In the genomic region with DNA sequence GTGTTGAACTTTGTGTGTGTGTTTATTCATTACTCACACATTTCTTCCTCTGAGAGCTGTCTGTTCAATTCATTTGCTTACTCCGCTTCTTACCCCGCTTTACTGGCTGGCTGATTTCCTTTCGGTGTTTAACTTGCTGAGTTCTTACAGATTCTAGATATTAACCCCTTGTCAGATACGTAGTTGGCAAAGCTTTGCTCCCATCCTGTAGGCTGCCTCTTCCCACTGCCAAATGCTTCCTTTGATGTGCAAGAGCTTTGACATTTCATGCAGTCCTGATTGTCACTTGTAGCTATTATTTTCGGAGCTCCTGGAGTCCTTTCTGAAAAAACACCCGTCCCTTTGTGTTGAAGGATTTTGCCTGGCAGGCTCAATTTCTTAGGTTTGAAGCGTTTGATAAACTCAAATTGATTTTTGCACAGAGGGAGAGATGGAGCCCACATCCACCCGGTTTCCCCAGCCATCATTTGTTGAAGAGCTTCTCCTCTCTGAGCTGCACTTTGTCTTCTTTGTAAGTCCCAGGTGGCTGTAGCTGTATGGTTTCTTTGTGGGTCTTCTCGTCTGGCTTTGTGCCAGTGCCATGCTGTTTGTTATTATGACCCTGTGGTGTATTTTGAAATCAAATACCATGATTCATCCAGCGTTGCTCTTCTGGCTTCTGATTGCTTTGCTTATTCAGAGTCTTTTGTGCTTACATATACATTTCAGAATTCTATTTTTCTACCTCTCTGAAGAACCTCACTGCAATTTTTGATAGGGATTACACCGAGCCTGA, we compare ENCODE assay signal across 16 mouse cellular contexts. TPM values are rescaled to one million over a fixed set of nuclear protein-coding genes. Genes with fewer than 3 reads are reported as not detected.
DNase-seq lines count a peak whose midpoint lies in the region; ATAC-seq lines count a peak whose summit lies in the region.
"Had no signal": no experiment of that assay in that cellular context is flagged by ENCODE, and none has a peak within 500 bp of the region (broad histone marks: within the 10 kb centered on the region; RNA-seq: fewer than 3 reads in every experiment).

No protein-coding gene starts in this region.

- H3K36me3 ChIP-seq in hindbrain, embryonic 14.5 days (replicated peaks; ENCODE audit: control insufficient read depth, insufficient read depth), result no peaks in the 10 kb centered on the region
- H3K36me3 ChIP-seq in hindbrain, embryonic 10.5 days, result no peaks in the 10 kb centered on the region
- H3K36me3 ChIP-seq in intestine, embryonic 15.5 days, result no peaks in the 10 kb centered on the region
- H3K36me3 ChIP-seq: heart, embryonic 12.5 days; liver, embryonic 13.5 days had no signal

- H3K4me1 ChIP-seq in hindbrain, embryonic 14.5 days (replicated peaks; ENCODE audit: control insufficient read depth, insufficient read depth, low read length), result no peaks in the 10 kb centered on the region
- no peaks in the 10 kb centered on the region for H3K4me1 ChIP-seq in hindbrain, embryonic 10.5 days (replicated peaks)
- no peaks in the 10 kb centered on the region for H3K4me1 ChIP-seq in intestine, embryonic 15.5 days (replicated peaks)
- H3K4me1 ChIP-seq: heart, embryonic 12.5 days; liver, embryonic 13.5 days had no signal

- ATAC-seq in hindbrain, embryonic 14.5 days (ENCODE audit: low FRiP score), result no peak
- no peak for ATAC-seq in intestine, embryonic 15.5 days
- ATAC-seq in CD4-positive, CD25-positive, alpha-beta regulatory T cell, adult 4 months, result no peak

- no peak overlapping the region for H3K4me2 ChIP-seq in hindbrain, embryonic 14.5 days (replicated peaks)
- H3K4me2 ChIP-seq in intestine, embryonic 15.5 days (replicated peaks), result no peak overlapping the region
- H3K4me2 ChIP-seq: heart, embryonic 12.5 days; liver, embryonic 13.5 days had no signal

- WGBS in hindbrain, embryonic 14.5 days, result 46% methylated on average over 11 of the region's 11 CpGs
- WGBS in hindbrain, embryonic 10.5 days, result 56% methylated on average over 11 of the region's 11 CpGs
- WGBS in intestine, embryonic 15.5 days, result 51% methylated on average over 11 of the region's 11 CpGs

- no peak overlapping the region for H3K4me3 ChIP-seq in hindbrain, embryonic 14.5 days (replicated peaks; ENCODE audit: low read length)
- H3K4me3 ChIP-seq in hindbrain, embryonic 10.5 days, result no peak overlapping the region
- no peak overlapping the region for H3K4me3 ChIP-seq in intestine, embryonic 15.5 days (replicated peaks)
- H3K4me3 ChIP-seq: heart, embryonic 12.5 days; liver, embryonic 13.5 days had no signal

- H3K9me3 ChIP-seq in hindbrain, embryonic 14.5 days (ENCODE audit: control insufficient read depth, low read length), result no peaks in the 10 kb centered on the region
- H3K9me3 ChIP-seq in hindbrain, embryonic 10.5 days, result no peaks in the 10 kb centered on the region
- H3K9me3 ChIP-seq in intestine, embryonic 15.5 days, result no peaks in the 10 kb centered on the region
- H3K9me3 ChIP-seq: liver, embryonic 13.5 days had no signal

- no peaks in the 10 kb centered on the region for H3K27me3 ChIP-seq in hindbrain, embryonic 14.5 days (ENCODE audit: control insufficient read depth, insufficient read depth, low read length)
- H3K27me3 ChIP-seq in hindbrain, embryonic 10.5 days (ENCODE audit: insufficient read depth, poor library complexity, severe bottlenecking), result no peaks in the 10 kb centered on the region
- H3K27me3 ChIP-seq in intestine, embryonic 15.5 days (replicated peaks), result no peaks in the 10 kb centered on the region
- H3K27me3 ChIP-seq: heart, embryonic 12.5 days; liver, embryonic 13.5 days had no signal

- H3K27ac ChIP-seq in hindbrain, embryonic 14.5 days, result no peak overlapping the region
- no peak overlapping the region for H3K27ac ChIP-seq in hindbrain, embryonic 10.5 days
- H3K27ac ChIP-seq in intestine, embryonic 15.5 days, result no peak overlapping the region
- H3K27ac ChIP-seq: liver, embryonic 13.5 days had no signal

- peak; percentile 27 for DNase-seq in adrenal gland, adult 2 months
- no peak for DNase-seq in adrenal gland, adult 8-10 months
- DNase-seq in hindbrain, embryonic 14.5 days (ENCODE audit: low spot score), result peak; percentile 30
- no peak for DNase-seq in hindbrain, embryonic 10.5 days (ENCODE audit: low spot score)
- peak; percentile 27 to 43 for DNase-seq in right cerebral cortex, postnatal 10 days (ENCODE audit: low spot score in 2 of 2)
- DNase-seq in right cerebral cortex, postnatal 25 days, result no peak
- DNase-seq: cerebellum, adult 8-10 months; gastrocnemius, postnatal 25 days; kidney, adult 8-10 months; liver, embryonic 13.5 days; lung, postnatal 10 days; thymus, postnatal 4 days had no signal

- no peak overlapping the region for H3K9ac ChIP-seq in hindbrain, embryonic 14.5 days
- no peak overlapping the region for H3K9ac ChIP-seq in intestine, embryonic 15.5 days
- H3K9ac ChIP-seq: heart, embryonic 12.5 days; liver, embryonic 13.5 days had no signal

RNA-seq across cellular contexts. Expression of gene Ano2, which starts 47.5 kb away (rescaled TPM):
- total RNA-seq in adrenal gland, adult 2 months (2021), result under 1 TPM; 0.09 to 0.10 TPM
- 0.03 TPM in 1 of 2 replicates, not detected in the other for polyA plus RNA-seq in adrenal gland, adult 2 months (2012; rRNA removed)
- total RNA-seq in adrenal gland, adult 8-10 months (2022), result under 1 TPM in 2 of 4 experiments, not detected in 2; 0.20 to 0.56 TPM
- polyA plus RNA-seq in hindbrain, embryonic 14.5 days (2014; fragmentation: Nextera tagmentation; extraction: Ambion mirVana), result 0.70 and 0.99 TPM in 2 replicates
- polyA plus RNA-seq in hindbrain, embryonic 10.5 days (2016; fragmentation: Nextera tagmentation; extraction: Ambion mirVana), result 0.16 and 0.22 TPM in 2 replicates
- 0.82 and 1.0 TPM in 2 replicates for polyA plus RNA-seq in intestine, embryonic 15.5 days (2015; fragmentation: Nextera tagmentation; extraction: Ambion mirVana)
- polyA plus RNA-seq in CD4-positive, CD25-positive, alpha-beta regulatory T cell, adult 4 months (2017; shearing (Covaris generic)), result not detected
- total RNA-seq: gastrocnemius, postnatal 25 days; hematopoietic stem cell, adult 5-6 weeks had no signal

Comparison
In these comparisons a context has a peak if more than half of its experiments do, and no peak if none do; other contexts are left out.
1. DNase-seq: peak in adrenal gland, adult 2 months (single experiment), hindbrain, embryonic 14.5 days (single experiment) and right cerebral cortex, postnatal 10 days (2 of 2); none in adrenal gland, adult 8-10 months (single experiment), hindbrain, embryonic 10.5 days (single experiment) and right cerebral cortex, postnatal 25 days (single experiment).